Mouse (Mus musculus) ES-E14 (cell line): ENCODE data around the gene Tmem254b. TPM values are rescaled to one million over a fixed set of nuclear protein-coding genes. Genes with fewer than 3 reads are reported as not detected.
"Not testable (repeated sequence)": the region's sequence is repeated elsewhere in the genome, so short reads cannot be mapped to it uniquely, and the experiment has no call there.

ENCODE experiments used
- DNase-seq: peaks from one replicate; pipeline ENCODE4 v3.0.0-alpha.2; 2013; ENCODE audit warnings: low read depth, low spot score
- H3K27ac ChIP-seq: 2 replicates; pipeline ENCODE4 v1.5.1; 2012; ENCODE audit warnings: low read depth, mild to moderate bottlenecking, low read length, moderate library complexity, mixed read lengths; ENCODE audit not compliant: poor library complexity, insufficient read depth, severe bottlenecking
- H3K36me3 ChIP-seq: 2 replicates; pipeline ENCODE4 v1.6.1; 2012; ENCODE audit warnings: mild to moderate bottlenecking, low read length, moderate library complexity, mixed read lengths; ENCODE audit not compliant: control insufficient read depth, poor library complexity, insufficient read depth, severe bottlenecking
- H3K4me1 ChIP-seq, 2 experiments: fragments of 150-350 bp in 1 of 2; sonication (generic) in 1 of 2; 2 replicates each; pipeline ENCODE4 v1.6.1; 2012; ENCODE audit warnings: low read length in 2 of 2, mild to moderate bottlenecking in 1 of 2, mixed read lengths in 1 of 2; ENCODE audit not compliant: control insufficient read depth in 2 of 2, insufficient read depth in 2 of 2, poor library complexity in 1 of 2
- H3K4me3 ChIP-seq, 2 experiments: fragments of 150-350 bp in 1 of 2; sonication (generic) in 1 of 2; 2 replicates each; pipeline ENCODE4 v1.5.1; 2012; ENCODE audit warnings: low read length in 2 of 2, low read depth in 1 of 2, mild to moderate bottlenecking in 1 of 2, mixed read lengths in 1 of 2; ENCODE audit not compliant: insufficient read depth in 1 of 2, poor library complexity in 1 of 2, severe bottlenecking in 1 of 2
- H3K9ac ChIP-seq: 2 replicates; pipeline ENCODE4 v1.6.1; 2012; ENCODE audit warnings: low read depth, mild to moderate bottlenecking, low read length, mixed read lengths; ENCODE audit not compliant: poor library complexity, insufficient read depth, severe bottlenecking
- H3K9me3 ChIP-seq: fragments of 150-350 bp; sonication (generic); 2 replicates; pipeline ENCODE4 v1.6.1; 2012; ENCODE audit warnings: low read depth, mild to moderate bottlenecking, low read length; ENCODE audit not compliant: control insufficient read depth, insufficient read depth
- in situ Hi-C, 2 experiments: fragments of 600-800 bp; cut with MboI; formaldehyde crosslinking; loops; one replicate each; pipeline ENCODE4 v1.15.1; 2025; ENCODE audit warnings: low sequenced_read_pairs in 2 of 2, inconsistent platforms in 1 of 2; ENCODE audit not compliant: unreplicated experiment in 2 of 2
- total RNA-seq: library from RNA; depleted of rRNA; stranded (reverse); fragments of 300-350 nt; gene quantifications from 2 replicates; pipeline ENCODE4 v1.2.3, GENCODE M21; 2012

Tmem254b gene
- total RNA-seq, 1 experiment = 5.5 TPM

GRCm38 (mm10) chr14:26181660-26182059, 25.2 kb downstream of the Tmem254b start:
- H3K4me1 ChIP-seq, H3K36me3 ChIP-seq, DNase-seq, in situ Hi-C loops, H3K9ac ChIP-seq, H3K9me3 ChIP-seq, H3K4me3 ChIP-seq, H3K27ac ChIP-seq: not testable (repeated sequence)

- H3K27ac ChIP-seq, in situ Hi-C loops, H3K9me3 ChIP-seq, H3K4me1 ChIP-seq, H3K9ac ChIP-seq, H3K36me3 ChIP-seq, H3K4me3 ChIP-seq, DNase-seq: not testable (repeated sequence)
These were observed 31.8 kb downstream of the Tmem254b start for GRCm38 (mm10) chr14:26175028-26175427.

GRCm38 (mm10) chr14:26173955-26174354, 32.9 kb downstream of the Tmem254b start:
- H3K36me3 ChIP-seq, H3K27ac ChIP-seq, H3K9ac ChIP-seq, H3K4me1 ChIP-seq, in situ Hi-C loops, H3K9me3 ChIP-seq, DNase-seq, H3K4me3 ChIP-seq: not testable (repeated sequence)

GRCm38 (mm10) chr14:26165266-26165665, 41.6 kb downstream of the Tmem254b start:
- H3K9ac ChIP-seq, H3K4me3 ChIP-seq, in situ Hi-C loops, H3K36me3 ChIP-seq, H3K9me3 ChIP-seq, DNase-seq, H3K4me1 ChIP-seq, H3K27ac ChIP-seq: not testable (repeated sequence)

- H3K36me3 ChIP-seq, in situ Hi-C loops, H3K9ac ChIP-seq, H3K9me3 ChIP-seq, H3K27ac ChIP-seq, H3K4me3 ChIP-seq, DNase-seq, H3K4me1 ChIP-seq: not testable (repeated sequence)
These were observed 44.4 kb downstream of the Tmem254b start for GRCm38 (mm10) chr14:26162423-26162822.

- DNase-seq, H3K9me3 ChIP-seq, H3K36me3 ChIP-seq, H3K4me3 ChIP-seq, H3K4me1 ChIP-seq, in situ Hi-C loops, H3K27ac ChIP-seq, H3K9ac ChIP-seq: not testable (repeated sequence)
These were observed 45.7 kb downstream of the Tmem254b start for GRCm38 (mm10) chr14:26161156-26161555.

- H3K4me1 ChIP-seq, H3K9me3 ChIP-seq, H3K9ac ChIP-seq, H3K27ac ChIP-seq, in situ Hi-C loops, H3K4me3 ChIP-seq, H3K36me3 ChIP-seq, DNase-seq: not testable (repeated sequence)
These were observed 50.8 kb downstream of the Tmem254b start for GRCm38 (mm10) chr14:26156032-26156431.
